Mouse (Mus musculus) lung, postnatal 0 days (tissue): ENCODE results near the gene Ntrk3.

Source experiments
- CTCF ChIP-seq: IDR thresholded peaks from 2 replicates; pipeline ENCODE4 v1.5.1; 2016; ENCODE audit warnings: antibody characterized with exemption, mild to moderate bottlenecking
- EP300 ChIP-seq: IDR thresholded peaks from 2 replicates; pipeline ENCODE4 v1.6.1; 2016; ENCODE audit warnings: antibody characterized with exemption, mild to moderate bottlenecking, control low read depth

GRCm38 (mm10) chr7:78669407-78669806 is 68.4 kb downstream of the Ntrk3 start:
- TF ChIP-seq CTCF (no peak), EP300 (no peak)
